Mouse (Mus musculus) embryonic stem cell, embryonic (primary cell): ENCODE measurements around the gene Catsperg1.
"Not testable (repeated sequence)": the region's sequence is repeated elsewhere in the genome, so short reads cannot be mapped to it uniquely, and the experiment has no call there.

Experiments used
- CTCF ChIA-PET, 4 experiments: fragments of 300-600 bp in 2 of 4; fragments of 350-600 bp in 2 of 4; sonication (Branson Sonifier 250); formaldehyde crosslinking; loops; one replicate each; lab custom pipeline; 2022; ENCODE audit warnings: inconsistent platforms in 2 of 4; lab: Charles Lee
- POLR2A ChIA-PET, 4 experiments: fragments of 300-600 bp in 2 of 4; fragments of 350-600 bp in 2 of 4; sonication (Branson Sonifier 250); formaldehyde crosslinking; loops; one replicate each; lab custom pipeline; 2022; ENCODE audit warnings: antibody characterized with exemption in 4 of 4, inconsistent platforms in 1 of 4; lab: Charles Lee

Catsperg1 gene

GRCm38 (mm10) chr7:29212775-29213560 is 867 bp downstream of the Catsperg1 start:
- ChIA-PET POLR2A (interaction anchor here in 3 of 4 experiments (0.6 to 2.3 kb wide), 39 partner anchors 16 to 1705 kb away, joined by 3 to 23 read pairs (median 4); partner anchors contain the start of genes 2200002D01Rik (in 3 of the 3), Eif3k (in 2 of the 3), Fam98c (in 2 of the 3) and Map4k1 (in 2 of the 3)), CTCF (interaction anchor here in 2 of 4 experiments (0.5 to 2.3 kb wide), 10 partner anchors 22 to 957 kb away, joined by 3 to 7 read pairs (median 4); partner anchors contain the start of genes Ggn (in 1 of the 2), Spred3 (in 1 of the 2), Yif1b (in 1 of the 2) and Zfp146 (in 1 of the 2))

- ChIA-PET POLR2A (interaction anchor here in 3 of 4 experiments (0.6 to 2.3 kb wide), 35 partner anchors 16 to 746 kb away, joined by 3 to 19 read pairs (median 4); partner anchors contain the start of genes 2200002D01Rik (in 3 of the 3), Eif3k (in 2 of the 3), Fam98c (in 2 of the 3) and Map4k1 (in 2 of the 3)), CTCF (interaction anchor here in 1 of 4 experiments (0.6 to 2.3 kb wide), 6 partner anchors 23 to 957 kb away, joined by 3 to 7 read pairs (median 5); partner anchors contain the start of genes Yif1b and Zfp146)
Measured at GRCm38 (mm10) chr7:29212199-29212765, 1.6 kb downstream of the Catsperg1 start.

GRCm38 (mm10) chr7:29211415-29212198 is 2.2 kb downstream of the Catsperg1 start:
- POLR2A ChIA-PET = interaction anchor here in 3 of 4 experiments (0.6 to 2.3 kb wide), 26 partner anchors 19 to 556 kb away, joined by 3 to 19 read pairs (median 4); partner anchors contain the start of genes 2200002D01Rik (in 3 of the 3), Fam98c (in 2 of the 3), Psmd8 (in 2 of the 3) and Yif1b (in 2 of the 3)
- CTCF ChIA-PET = interaction anchor here in 1 of 4 experiments (0.7 to 2.3 kb wide), 4 partner anchors 23 to 150 kb away, joined by 4 to 7 read pairs (median 6); partner anchors contain the start of gene Yif1b

- ChIA-PET CTCF (interaction anchor here in 1 of 4 experiments (0.7 kb wide), 1 partner anchor 33 kb away, joined by 4 read pairs; no protein-coding TSS in a partner anchor), POLR2A (interaction anchor here in 2 of 4 experiments (0.7 to 1.3 kb wide), 7 partner anchors 18 to 828 kb away, joined by 3 read pairs; partner anchors contain the start of gene Psmd8 (in 1 of the 2))
Measured at GRCm38 (mm10) chr7:29211013-29211412, 2.8 kb downstream of the Catsperg1 start.

GRCm38 (mm10) chr7:29202577-29202976 is 11.3 kb downstream of the Catsperg1 start:
- ChIA-PET POLR2A (no interaction called here), CTCF (interaction anchor here in 1 of 4 experiments (0.6 kb wide), 1 partner anchor 170 kb away, joined by 3 read pairs; no protein-coding TSS in a partner anchor)

GRCm38 (mm10) chr7:29194230-29194629 is 19.6 kb downstream of the Catsperg1 start:
- POLR2A ChIA-PET = interaction anchor here in 2 of 4 experiments (1.1 to 1.2 kb wide), 2 partner anchors 14 to 56 kb away, joined by 3 read pairs; partner anchors contain the start of gene Psmd8 (in 1 of the 2)
- CTCF ChIA-PET = not testable (repeated sequence)

GRCm38 (mm10) chr7:29181323-29181722 is 32.5 kb downstream of the Catsperg1 start:
- POLR2A ChIA-PET = interaction anchor here in 2 of 4 experiments (0.6 to 6.3 kb wide), 13 partner anchors 11 to 371 kb away, joined by 3 to 41 read pairs (median 11); partner anchors contain the start of genes Fam98c (in 2 of the 2), Ggn (in 2 of the 2), Spred3 (in 2 of the 2) and 2200002D01Rik (in 1 of the 2)
- CTCF ChIA-PET = interaction anchor here in 2 of 4 experiments (0.7 to 2.3 kb wide), 6 partner anchors 28 to 343 kb away, joined by 3 to 19 read pairs (median 8); partner anchors contain the start of gene 2200002D01Rik (in 1 of the 2)

GRCm38 (mm10) chr7:29180854-29181236 is 33.0 kb downstream of the Catsperg1 start:
- ChIA-PET POLR2A (interaction anchor here in 3 of 4 experiments (0.6 to 6.3 kb wide), 77 partner anchors 10 to 1017 kb away, joined by 3 to 41 read pairs (median 4); partner anchors contain the start of genes Ggn (in 3 of the 3), Spred3 (in 3 of the 3), 2200002D01Rik (in 2 of the 3) and Eif3k (in 2 of the 3)), CTCF (interaction anchor here in 3 of 4 experiments (0.6 to 2.3 kb wide), 30 partner anchors 11 to 1001 kb away, joined by 3 to 19 read pairs (median 5); partner anchors contain the start of genes 2200002D01Rik (in 2 of the 3), Ggn (in 2 of the 3), Yif1b (in 2 of the 3) and Fam98c (in 1 of the 3))

- POLR2A ChIA-PET = interaction anchor here in 3 of 4 experiments (0.5 to 6.3 kb wide), 81 partner anchors 10 to 1018 kb away, joined by 3 to 41 read pairs (median 4); partner anchors contain the start of genes Ggn (in 3 of the 3), Spred3 (in 3 of the 3), 2200002D01Rik (in 2 of the 3) and Eif3k (in 2 of the 3)
- CTCF ChIA-PET = interaction anchor here (0.6 to 2.3 kb wide), 36 partner anchors 10 to 1001 kb away, joined by 3 to 19 read pairs (median 4); partner anchors contain the start of genes 2200002D01Rik (in 2 of the 4), Ggn (in 2 of the 4), Ryr1 (in 2 of the 4) and Yif1b (in 2 of the 4)
Measured at GRCm38 (mm10) chr7:29180077-29180853, 33.6 kb downstream of the Catsperg1 start, which contains the start of gene Psmd8. Gene Psmd8, minus strand, starts transcription at chr7:29180701.

GRCm38 (mm10) chr7:29179323-29179722 is 34.5 kb downstream of the Catsperg1 start:
- POLR2A ChIA-PET = interaction anchor here in 2 of 4 experiments (0.6 to 6.3 kb wide), 25 partner anchors 9 to 178 kb away, joined by 3 to 41 read pairs (median 6); partner anchors contain the start of genes Fam98c (in 2 of the 2), 2200002D01Rik (in 1 of the 2), Ggn (in 1 of the 2) and Kcnk6 (in 1 of the 2)
- CTCF ChIA-PET = interaction anchor here in 2 of 4 experiments (0.7 to 2.3 kb wide), 6 partner anchors 9 to 122 kb away, joined by 3 to 12 read pairs (median 7); partner anchors contain the start of genes Fam98c (in 1 of the 2), Ggn (in 1 of the 2) and Spred3 (in 1 of the 2)

- CTCF ChIA-PET = interaction anchor here in 3 of 4 experiments (0.6 to 2.3 kb wide), 10 partner anchors 8 to 229 kb away, joined by 3 to 7 read pairs (median 4); partner anchors contain the start of genes Fam98c (in 1 of the 3), Ggn (in 1 of the 3) and Spred3 (in 1 of the 3)
- POLR2A ChIA-PET = interaction anchor here in 2 of 4 experiments (0.6 to 6.3 kb wide), 21 partner anchors 10 to 360 kb away, joined by 3 to 41 read pairs (median 5); partner anchors contain the start of genes Fam98c (in 2 of the 2), 2200002D01Rik (in 1 of the 2) and Kcnk6 (in 1 of the 2)
Measured at GRCm38 (mm10) chr7:29178106-29178505, 35.7 kb downstream of the Catsperg1 start.

- ChIA-PET CTCF (interaction anchor here in 2 of 4 experiments (0.6 kb wide), 2 partner anchors 46 to 191 kb away, joined by 3 to 10 read pairs; partner anchors contain the start of genes Eif3k (in 1 of the 2) and Map4k1 (in 1 of the 2)), POLR2A (interaction anchor here (0.6 to 1.6 kb wide), 7 partner anchors 10 to 460 kb away, joined by 3 to 6 read pairs (median 3); partner anchors contain the start of gene Fam98c (in 1 of the 4))
Measured at GRCm38 (mm10) chr7:29172390-29173016, 41.3 kb downstream of the Catsperg1 start.

GRCm38 (mm10) chr7:29171562-29172097 is 42.2 kb downstream of the Catsperg1 start:
- ChIA-PET CTCF (interaction anchor here in 1 of 4 experiments (0.6 kb wide), 1 partner anchor 45 kb away, joined by 3 read pairs; no protein-coding TSS in a partner anchor), POLR2A (interaction anchor here in 1 of 4 experiments (1.1 kb wide), 1 partner anchor 9 kb away, joined by 3 read pairs; no protein-coding TSS in a partner anchor)
